Mouse (Mus musculus) forebrain, embryonic 11.5 days (tissue): ENCODE results near the gene Cacna1d. TPM values are rescaled to one million over a fixed set of nuclear protein-coding genes. Genes with fewer than 3 reads are reported as not detected.

Experiments
- ATAC-seq: fragments of 200-750 bp; cut with Nextera tagmentation; replicated peaks from 2 replicates; pipeline ENCODE4 v1.8.0; 2017; ENCODE audit warnings: moderate TSS enrichment; ENCODE audit not compliant: low FRiP score
- DNase-seq: peaks from one replicate; pipeline ENCODE4 v3.0.0-alpha.2; 2017; ENCODE audit warnings: low spot score
- H3K27ac ChIP-seq: fragments of 300-500 bp; sonication (generic); 2 replicates; pipeline ENCODE4 v1.5.1; 2014; ENCODE audit warnings: low read depth, low read length
- H3K27me3 ChIP-seq: fragments of 300-500 bp; sonication (generic); 2 replicates; pipeline ENCODE4 v1.6.1; 2014; ENCODE audit warnings: mild to moderate bottlenecking, low read length, mixed read lengths; ENCODE audit not compliant: control insufficient read depth, insufficient read depth
- H3K36me3 ChIP-seq: fragments of 300-500 bp; sonication (generic); 2 replicates; pipeline ENCODE4 v1.6.1; 2014; ENCODE audit warnings: mild to moderate bottlenecking, low read length, moderate library complexity, mixed read lengths; ENCODE audit not compliant: control insufficient read depth, insufficient read depth
- H3K4me1 ChIP-seq: fragments of 300-500 bp; sonication (generic); replicated peaks from 2 replicates; pipeline ENCODE4 v1.6.1; 2014; ENCODE audit warnings: low read length, mixed read lengths; ENCODE audit not compliant: control insufficient read depth, insufficient read depth
- H3K4me2 ChIP-seq: fragments of 300-500 bp; sonication (generic); 2 replicates; pipeline ENCODE4 v1.6.1; 2014; ENCODE audit warnings: low read depth, mild to moderate bottlenecking, low read length, moderate library complexity, mixed read lengths; ENCODE audit not compliant: severe bottlenecking
- H3K4me3 ChIP-seq: fragments of 300-500 bp; sonication (generic); 2 replicates; pipeline ENCODE4 v1.5.1; 2014; ENCODE audit warnings: low read depth, low read length
- H3K9ac ChIP-seq: fragments of 300-500 bp; sonication (generic); 2 replicates; pipeline ENCODE4 v1.6.1; 2014; ENCODE audit warnings: low read length
- H3K9me3 ChIP-seq: fragments of 300-500 bp; sonication (generic); 2 replicates; pipeline ENCODE4 v1.6.1; 2016; ENCODE audit warnings: low read length, mixed read lengths; ENCODE audit not compliant: control insufficient read depth
- WGBS: fragments of 180-500 bp; shearing (Covaris S2); extraction: QIAGEN DNeasy Blood & Tissue Kit; methylation state at CpG from one replicate; pipeline ENCODE4 v1.1.7; 2014; 5-methylcytosine and 5-hydroxymethylcytosine counted together
- polyA plus RNA-seq: library from polyadenylated mRNA; unstranded; fragments of >200 nt; fragmentation: Nextera tagmentation; extraction: Ambion mirVana; gene quantifications from 2 replicates; pipeline ENCODE4 v1.2.1, GENCODE M21; 2014

Cacna1d gene
- polyA plus RNA-seq: 1.1 and 1.8 TPM in 2 replicates

DNA sequence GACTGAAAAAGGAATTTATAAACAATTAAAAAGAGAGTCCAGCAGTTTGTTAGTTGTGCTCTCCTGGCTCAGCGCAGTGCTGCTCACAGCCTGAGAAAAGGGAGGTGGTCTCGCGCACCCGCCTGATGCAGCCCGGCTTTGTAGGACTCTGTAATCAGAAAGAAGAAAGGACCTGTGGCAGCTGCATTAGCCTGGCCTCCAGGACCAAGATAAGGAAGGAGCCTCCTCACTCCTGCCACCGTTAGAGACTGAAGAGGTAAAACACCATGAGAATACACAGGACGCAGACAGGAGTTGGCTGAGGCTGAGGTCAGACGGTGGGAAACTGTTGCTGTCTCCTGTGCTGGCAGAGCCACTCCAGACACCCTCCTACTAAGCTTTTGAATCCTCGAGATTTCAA lies at the start of gene Cacna1d:
Cacna1d (minus strand) TSS at position 114 of the 400 bp plus-strand sequence.
- Histone ChIP-seq H3K9me3 (no peaks in the 10 kb centered on the region), H3K27ac (no peak within 1 kb of the TSS), H3K4me2 (no peak within 1 kb of the TSS), H3K36me3 (peaks cover 2% of the 10 kb centered on the region), H3K9ac (no peak within 1 kb of the TSS), H3K27me3 (no peaks in the 10 kb centered on the region), H3K4me1 (no peaks in the 10 kb centered on the region), H3K4me3 (no peak within 1 kb of the TSS)
- WGBS: 89% methylated on average over 9 of the region's 9 CpGs
- no peak for DNase-seq
- ATAC-seq: no peak

DNA sequence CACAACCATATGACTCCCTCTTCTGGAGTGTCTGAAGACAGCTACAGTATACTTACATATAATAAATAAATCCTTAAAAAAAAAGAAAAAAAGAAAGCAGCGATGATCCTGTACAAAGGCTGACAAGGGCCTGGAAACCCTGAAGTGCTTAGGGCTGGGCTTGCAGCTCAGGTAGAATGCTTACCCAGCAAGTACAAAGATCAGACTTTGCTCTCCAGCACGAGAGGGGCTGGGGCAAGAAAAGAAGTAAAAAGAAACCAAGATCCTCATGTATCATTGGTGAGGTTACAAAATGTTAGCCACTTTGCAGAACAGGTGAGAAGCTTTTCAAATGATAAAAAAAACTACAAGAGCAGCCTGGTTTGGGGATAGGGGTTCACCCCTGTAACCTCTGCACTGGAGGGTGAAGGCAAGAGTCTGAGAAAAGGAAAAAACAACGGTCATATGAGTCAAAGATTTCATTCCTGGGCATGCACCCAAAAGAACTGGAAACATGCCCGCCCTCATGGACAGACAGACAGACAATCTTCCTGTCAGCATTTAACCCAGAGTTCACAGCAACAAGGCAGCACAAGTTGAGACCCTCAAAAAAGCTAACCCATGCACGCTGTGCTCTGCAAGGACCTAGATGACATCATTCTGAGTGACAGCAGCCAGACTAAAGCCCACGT lies 42.7 kb upstream of the Cacna1d start:
- H3K9me3 ChIP-seq: no peaks in the 10 kb centered on the region
- no peak overlapping the region for H3K9ac ChIP-seq
- 83% methylated on average over 6 of the region's 6 CpGs for WGBS
- no peak overlapping the region for H3K4me2 ChIP-seq
- no peak for DNase-seq
- H3K27ac ChIP-seq: no peak overlapping the region
- no peak overlapping the region for H3K4me3 ChIP-seq
- ATAC-seq: no peak
- H3K36me3 ChIP-seq: no peaks in the 10 kb centered on the region
- H3K27me3 ChIP-seq: no peaks in the 10 kb centered on the region
- 0 out of 2 replicates have a peak, but pooled peaks cover 3% of the 10 kb centered on the region for H3K4me1 ChIP-seq

DNA sequence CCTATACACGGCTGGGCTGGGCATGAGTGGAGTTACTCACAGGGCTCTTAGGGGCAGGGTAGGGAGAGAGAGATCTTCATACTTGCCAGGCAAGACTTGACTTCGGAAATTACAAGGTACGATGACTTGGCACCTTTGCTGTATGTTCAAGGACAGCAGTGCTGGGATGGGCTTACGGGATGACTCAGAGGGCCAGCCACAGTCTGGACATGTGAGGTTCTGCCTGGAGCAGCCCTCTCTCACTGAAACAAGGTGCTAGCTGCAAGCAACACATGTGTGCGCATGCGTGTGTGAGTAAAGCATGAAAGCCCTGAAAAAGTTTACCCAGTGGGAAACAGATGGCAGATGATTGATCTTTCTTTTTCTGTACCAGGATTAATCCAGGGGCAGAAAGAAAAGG lies 40.6 kb upstream of the Cacna1d start:
- Histone ChIP-seq H3K27me3 (no peaks in the 10 kb centered on the region), H3K4me2 (no peak overlapping the region), H3K9me3 (no peaks in the 10 kb centered on the region), H3K9ac (no peak overlapping the region), H3K36me3 (no peaks in the 10 kb centered on the region; the same call in 1 of the 2 replicates), H3K4me1 (0 out of 2 replicates have a peak, but pooled peaks cover 3% of the 10 kb centered on the region), H3K4me3 (no peak overlapping the region), H3K27ac (no peak overlapping the region)
- ATAC-seq (no peak), DNase-seq (no peak)
- 98% methylated on average over 6 of the region's 6 CpGs for WGBS

DNA sequence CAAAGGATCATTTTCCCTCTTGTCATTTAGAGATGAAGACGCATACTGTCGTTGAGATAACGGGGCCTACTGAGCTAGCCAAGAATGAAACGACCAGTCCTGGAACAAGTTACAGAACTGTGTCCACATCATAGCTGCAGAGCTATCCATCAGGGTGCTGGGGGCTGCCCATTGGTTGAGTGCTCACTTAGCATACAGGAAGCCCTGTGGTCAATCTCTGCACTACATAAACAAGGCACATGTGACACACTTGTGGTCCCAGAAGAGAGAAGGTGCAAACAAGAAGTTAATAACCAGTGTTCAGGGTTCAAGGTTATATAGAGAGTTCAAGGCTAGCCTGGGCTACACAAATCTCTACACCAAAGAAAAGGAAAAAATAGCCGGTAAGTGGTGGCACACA lies 40.2 kb upstream of the Cacna1d start:
- no peak for ATAC-seq

DNA sequence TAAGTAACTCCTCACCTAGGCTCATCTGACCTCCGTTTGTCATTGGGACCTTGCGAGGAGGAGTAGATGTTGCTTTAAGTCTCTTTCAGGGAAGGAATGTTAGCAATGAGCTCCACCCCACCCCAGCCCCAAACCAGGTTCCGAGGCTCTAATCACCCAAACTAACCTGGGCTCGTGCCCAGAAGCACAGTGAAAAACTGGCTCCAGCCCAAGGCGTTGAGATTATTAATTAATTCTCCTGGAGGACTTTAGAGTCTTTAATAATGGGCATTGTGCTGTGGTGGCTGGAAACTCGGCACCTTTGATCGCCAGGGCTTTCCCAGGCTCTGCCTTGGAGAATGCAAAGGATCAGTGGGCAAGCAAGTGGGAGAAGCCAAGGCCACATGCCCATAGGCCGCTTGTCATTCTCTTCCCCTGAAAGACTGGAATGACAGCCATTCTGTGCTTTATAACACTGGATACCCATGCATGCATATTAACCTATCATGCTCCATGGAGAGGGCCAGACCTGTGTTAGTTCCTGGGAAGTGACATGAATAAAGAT lies 39.5 kb upstream of the Cacna1d start:
- Histone ChIP-seq H3K27ac (no peak overlapping the region), H3K36me3 (peaks cover 5% of the 10 kb centered on the region), H3K27me3 (no peaks in the 10 kb centered on the region), H3K4me3 (no peak overlapping the region), H3K4me2 (no peak overlapping the region), H3K9me3 (no peaks in the 10 kb centered on the region), H3K4me1 (0 out of 2 replicates have a peak, but pooled peaks cover 3% of the 10 kb centered on the region), H3K9ac (no peak overlapping the region)
- ATAC-seq (no peak), DNase-seq (no peak)
- WGBS: 77% methylated on average over 8 of the region's 8 CpGs

More for the DNA sequence above, 40.2 kb upstream of the Cacna1d start:
- no peak for DNase-seq
- H3K4me1 ChIP-seq: 0 out of 2 replicates have a peak, but pooled peaks cover 3% of the 10 kb centered on the region
- no peak overlapping the region for H3K4me2 ChIP-seq
- H3K9me3 ChIP-seq: no peaks in the 10 kb centered on the region
- no peaks in the 10 kb centered on the region for H3K27me3 ChIP-seq
- H3K36me3 ChIP-seq: peaks cover 2% of the 10 kb centered on the region
- H3K27ac ChIP-seq: no peak overlapping the region
- no peak overlapping the region for H3K4me3 ChIP-seq
- no peak overlapping the region for H3K9ac ChIP-seq
- WGBS: 84% methylated on average over 5 of the region's 5 CpGs

DNA sequence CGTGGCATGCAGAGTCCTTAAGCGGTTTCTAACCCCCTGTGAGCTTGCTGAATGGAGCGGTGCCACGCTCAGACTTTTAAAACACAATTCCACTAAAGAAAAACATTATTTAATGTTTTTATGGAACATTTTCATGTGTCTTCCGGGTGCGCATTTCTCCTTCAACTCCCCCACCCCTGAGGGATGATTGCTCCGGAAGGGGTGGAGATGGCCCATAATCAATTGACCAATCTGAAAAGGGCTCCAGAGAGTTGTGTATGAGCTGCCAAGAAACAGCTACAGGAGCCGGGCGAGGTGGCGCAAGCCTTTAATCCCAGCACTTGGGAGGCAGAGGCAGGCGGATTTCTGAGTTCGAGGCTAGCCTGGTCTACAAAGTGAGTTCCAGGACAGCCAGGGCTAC lies 38.2 kb upstream of the Cacna1d start:
- H3K4me1 ChIP-seq: 0 out of 2 replicates have a peak, but pooled peaks cover 3% of the 10 kb centered on the region
- H3K27ac ChIP-seq: no peak overlapping the region
- no peaks in the 10 kb centered on the region for H3K9me3 ChIP-seq
- 95% methylated on average over 12 of the region's 12 CpGs for WGBS
- H3K4me3 ChIP-seq: no peak overlapping the region
- no peaks in the 10 kb centered on the region for H3K27me3 ChIP-seq
- no peak for DNase-seq
- peaks cover 5% of the 10 kb centered on the region for H3K36me3 ChIP-seq
- no peak overlapping the region for H3K4me2 ChIP-seq
- ATAC-seq: no peak
- no peak overlapping the region for H3K9ac ChIP-seq

DNA sequence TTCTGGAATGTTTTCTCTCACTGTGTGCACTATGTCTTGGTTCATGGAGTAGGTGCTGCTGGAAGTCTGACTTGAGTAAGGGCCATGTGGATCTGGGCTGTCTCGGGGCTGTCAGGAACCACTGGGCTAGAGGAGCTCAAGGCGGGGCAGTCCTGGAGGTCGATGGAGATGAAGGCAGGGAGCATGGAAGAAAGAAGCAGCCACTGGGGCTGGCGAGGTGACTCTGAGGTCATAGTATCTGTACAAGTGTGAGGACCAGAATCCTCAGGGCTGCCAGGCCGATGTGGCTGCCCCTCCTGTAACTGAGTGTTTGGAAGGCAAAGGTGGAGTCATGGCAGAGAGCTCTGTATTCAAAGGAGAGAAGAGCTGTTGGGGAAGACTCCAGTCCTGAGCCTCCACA lies 37.7 kb upstream of the Cacna1d start:
- Histone ChIP-seq H3K9me3 (no peaks in the 10 kb centered on the region), H3K36me3 (peaks cover 6% of the 10 kb centered on the region), H3K9ac (no peak overlapping the region), H3K4me1 (0 out of 2 replicates have a peak, but pooled peaks cover 3% of the 10 kb centered on the region), H3K27ac (no peak overlapping the region), H3K4me3 (no peak overlapping the region), H3K27me3 (no peaks in the 10 kb centered on the region), H3K4me2 (no peak overlapping the region)
- 90% methylated on average over 5 of the region's 5 CpGs for WGBS
- no peak for ATAC-seq
- no peak for DNase-seq

DNA sequence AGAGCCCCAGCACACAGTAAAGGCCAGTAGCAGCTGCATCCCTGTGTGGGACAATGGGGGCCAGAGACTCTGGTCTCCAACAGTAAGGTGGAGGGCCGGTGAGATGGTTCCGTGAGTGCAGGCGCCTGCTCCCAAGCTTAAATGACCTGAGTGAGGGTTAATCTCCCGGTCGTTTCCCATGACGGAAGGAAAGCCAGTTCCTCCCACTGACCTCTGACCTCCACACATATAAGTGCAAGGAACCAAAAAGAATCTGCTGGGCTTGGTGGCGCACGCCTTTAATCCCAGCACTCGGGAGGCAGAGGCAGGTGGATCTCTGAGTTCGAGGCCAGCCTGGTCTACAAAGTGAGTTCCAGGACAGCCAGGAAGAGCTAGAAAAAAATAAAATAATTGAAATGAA lies 37.1 kb upstream of the Cacna1d start:
- Histone ChIP-seq H3K9ac (no peak overlapping the region), H3K27me3 (no peaks in the 10 kb centered on the region), H3K9me3 (no peaks in the 10 kb centered on the region), H3K4me1 (0 out of 2 replicates have a peak, but pooled peaks cover 3% of the 10 kb centered on the region), H3K4me3 (no peak overlapping the region), H3K27ac (no peak overlapping the region), H3K4me2 (no peak overlapping the region), H3K36me3 (peaks cover 8% of the 10 kb centered on the region)
- 86% methylated on average over 10 of the region's 10 CpGs for whole genome bisulfite sequencing
- ATAC-seq (no peak), DNase-seq (no peak)

DNA sequence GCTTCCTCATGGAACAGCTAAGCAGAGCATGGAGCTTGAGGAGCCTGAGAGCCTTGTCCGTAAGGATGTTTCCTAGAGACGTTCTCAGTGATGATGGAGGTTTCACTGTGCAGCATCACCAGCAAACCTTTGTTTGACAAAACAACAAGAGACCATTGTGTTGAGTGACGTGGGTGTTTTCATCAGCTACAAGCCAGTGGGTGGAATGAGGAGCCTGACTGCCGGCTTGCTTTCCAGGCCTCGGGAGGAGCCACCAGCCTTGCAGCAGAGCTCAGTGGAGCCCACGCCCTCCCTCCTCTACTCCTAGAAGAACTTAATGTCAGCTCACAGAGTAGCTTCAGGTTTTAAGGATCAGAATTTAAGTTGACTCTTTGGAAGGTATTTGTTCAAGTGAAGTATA lies 32.1 kb upstream of the Cacna1d start:
- H3K27ac ChIP-seq: no peak overlapping the region
- no peak overlapping the region for H3K4me2 ChIP-seq
- H3K27me3 ChIP-seq: no peaks in the 10 kb centered on the region
- H3K4me3 ChIP-seq: no peak overlapping the region
- peaks cover 17% of the 10 kb centered on the region for H3K36me3 ChIP-seq
- no peak overlapping the region for H3K9ac ChIP-seq
- H3K4me1 ChIP-seq: no peaks in the 10 kb centered on the region
- DNase-seq (no peak), ATAC-seq (no peak)
- H3K9me3 ChIP-seq: no peaks in the 10 kb centered on the region
- WGBS: 78% methylated on average over 6 of the region's 6 CpGs
